Mouse (Mus musculus): ENCODE measurements around the gene 1700030K09Rik.

1700030K09Rik gene

GRCm38 (mm10) chr8:72443338-72443993 is at the start of gene 1700030K09Rik, which contains the start of gene Calr3:
1700030K09Rik (plus strand) TSS chr8:72443880.
Calr3 (minus strand) TSS chr8:72443870.
- DNase-seq (ENCODE audit: low spot score in 2 of 2), result peak; percentile 97 to 98

DNA sequence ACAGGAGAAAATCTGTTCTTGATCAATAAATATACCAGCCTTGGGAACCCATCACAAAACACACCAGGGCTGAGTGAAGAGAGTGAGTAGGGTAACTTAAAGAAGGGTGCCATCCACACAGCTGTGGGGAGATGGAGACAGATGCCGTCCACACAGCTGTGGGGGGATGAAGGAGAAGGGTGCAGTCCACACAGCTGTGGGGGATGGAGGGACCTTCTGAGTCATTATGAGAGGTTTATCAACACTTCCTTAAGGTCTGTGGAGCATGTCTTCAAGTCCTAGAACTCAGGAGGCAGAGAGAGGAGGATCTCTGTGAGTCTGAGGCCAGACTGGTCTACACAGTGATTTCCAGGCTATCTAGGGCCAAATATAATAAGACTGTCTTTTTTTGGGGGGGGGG is 42.3 kb upstream of the 1700030K09Rik start:
- DNase-seq (ENCODE audit: low spot score in 2 of 2), result no peak

DNA sequence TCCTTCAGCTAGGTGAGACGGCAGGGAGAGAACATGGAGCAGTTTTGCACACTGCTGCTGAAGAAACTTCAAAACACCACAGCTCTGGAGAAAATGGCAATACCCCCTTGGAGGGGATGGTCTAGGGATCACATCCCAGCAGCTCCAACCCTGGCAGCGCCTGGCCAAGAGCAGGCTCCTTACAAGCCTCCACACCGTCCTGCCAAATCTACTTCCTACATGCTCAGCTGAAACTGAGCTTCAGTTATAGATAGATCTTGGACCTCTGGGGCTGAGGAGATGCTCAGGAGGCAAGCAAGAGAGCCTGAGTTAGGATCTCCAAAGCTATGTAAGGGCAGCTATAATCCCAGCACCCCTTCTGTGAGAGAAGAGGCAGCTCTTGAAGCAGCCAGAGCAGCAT is 40.7 kb upstream of the 1700030K09Rik start:
- DNase-seq (ENCODE audit: low spot score in 2 of 2), result no peak

- no peak for DNase-seq (ENCODE audit: low spot score in 2 of 2)
Measured at GRCm38 (mm10) chr8:72407878-72408277, 35.8 kb upstream of the 1700030K09Rik start.

- no peak for DNase-seq (ENCODE audit: low spot score in 2 of 2)
Measured at GRCm38 (mm10) chr8:72409443-72409842, 34.2 kb upstream of the 1700030K09Rik start.

- DNase-seq (ENCODE audit: low spot score in 2 of 2), result no peak
Measured at GRCm38 (mm10) chr8:72413839-72414238, 29.8 kb upstream of the 1700030K09Rik start.

DNA sequence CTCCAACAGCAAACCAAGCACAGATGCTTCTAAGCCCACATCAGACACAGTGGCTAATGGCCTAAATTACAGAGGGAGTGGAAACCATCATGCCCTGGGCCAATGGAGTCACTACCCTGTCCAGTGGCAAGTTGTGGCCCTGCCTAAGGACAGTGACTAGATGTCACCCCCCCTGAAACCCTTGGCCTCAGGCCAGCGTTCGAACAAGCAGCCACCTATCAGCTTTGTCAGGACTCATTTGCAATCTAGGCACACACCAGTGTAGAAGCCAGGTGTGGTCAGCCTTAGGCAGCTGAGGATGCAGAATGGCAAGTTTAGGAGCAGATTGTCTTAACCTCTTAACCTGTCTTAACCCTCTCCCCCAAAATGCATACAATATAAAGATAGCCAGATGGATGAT is 28.4 kb upstream of the 1700030K09Rik start:
- no peak for DNase-seq (ENCODE audit: low spot score in 2 of 2)

DNA sequence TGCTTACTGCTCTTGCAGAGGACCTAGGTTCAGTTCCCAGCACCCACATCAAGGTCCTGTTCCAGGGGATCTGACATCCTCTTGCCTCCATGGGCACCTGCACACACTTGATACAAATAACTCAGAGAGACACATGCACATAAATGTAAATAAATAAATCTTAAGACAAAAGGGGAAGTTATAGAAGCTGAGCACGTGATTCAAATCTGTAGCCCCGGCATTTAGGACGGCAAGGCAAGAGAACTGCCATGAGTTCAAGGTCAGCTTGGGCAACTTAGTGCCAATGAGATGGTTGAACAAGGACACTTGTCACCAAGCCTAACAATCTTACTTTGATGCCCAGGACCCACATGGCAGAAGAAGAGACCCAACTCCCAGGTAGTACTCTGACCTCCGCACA is 25.6 kb upstream of the 1700030K09Rik start:
- DNase-seq (ENCODE audit: low spot score in 2 of 2), result no peak

GRCm38 (mm10) chr8:72420571-72421361 is 22.9 kb upstream of the 1700030K09Rik start:
- DNase-seq (ENCODE audit: low spot score in 2 of 2), result peak in 1 of 2 experiments; percentile 25

DNA sequence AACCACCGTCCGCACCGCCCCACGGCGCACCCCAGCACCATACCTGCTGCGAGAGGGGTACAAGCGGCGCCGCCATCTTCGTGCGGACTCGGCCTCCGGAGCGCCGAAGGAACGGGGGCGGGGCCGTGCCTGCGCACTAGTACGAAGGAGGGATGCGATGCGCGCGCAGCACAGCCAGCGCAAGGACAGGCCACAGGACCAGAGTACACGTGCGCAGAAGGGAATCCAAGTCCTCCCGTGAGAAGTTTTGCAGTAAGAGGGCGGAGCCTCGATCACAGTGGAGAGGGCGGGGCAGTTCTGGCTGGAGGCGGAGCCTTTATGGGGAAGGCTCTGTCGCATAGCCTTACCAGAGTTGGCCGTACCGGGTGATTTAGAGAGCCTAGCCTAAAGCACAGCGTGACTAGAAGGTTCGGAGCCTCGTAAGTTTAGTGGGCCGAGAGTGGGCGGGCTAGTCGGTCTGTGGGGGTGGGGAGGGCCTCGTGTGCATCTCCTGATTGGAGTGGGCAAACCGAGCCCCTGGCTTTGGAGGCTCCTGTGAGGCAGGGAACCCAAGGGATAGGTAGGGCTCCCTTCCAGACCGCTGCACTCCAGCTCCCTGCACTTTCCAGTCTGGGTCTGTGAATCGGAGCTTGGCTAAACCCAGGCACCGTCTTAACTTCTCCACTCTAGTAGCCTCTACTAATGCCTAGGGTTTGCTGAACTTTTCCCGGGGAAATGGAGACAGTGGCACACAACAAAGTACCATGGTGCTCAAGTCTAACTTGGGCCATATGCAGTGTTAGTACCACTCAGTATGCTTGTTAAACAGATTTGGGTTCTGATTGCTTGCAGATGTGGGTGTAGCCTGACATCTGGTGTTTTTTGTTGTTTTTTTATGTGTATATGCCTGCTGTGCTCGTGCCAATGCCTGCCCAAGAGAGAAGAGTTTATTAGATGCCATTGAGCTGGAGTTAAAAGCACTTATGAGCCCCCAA is 22.0 kb upstream of the 1700030K09Rik start, which contains the start of gene Eps15l1:
Gene Eps15l1, minus strand, starts transcription at position 99 of the 974 bp plus-strand sequence.
- peak; percentile 98 to 99 for DNase-seq (ENCODE audit: low spot score in 2 of 2)

GRCm38 (mm10) chr8:72422926-72423325 is 20.8 kb upstream of the 1700030K09Rik start:
- DNase-seq (ENCODE audit: low spot score in 2 of 2), result no peak

- DNase-seq (ENCODE audit: low spot score in 2 of 2), result no peak
Measured at GRCm38 (mm10) chr8:72429676-72430075, 14.0 kb upstream of the 1700030K09Rik start.

GRCm38 (mm10) chr8:72434952-72435351 is 8.7 kb upstream of the 1700030K09Rik start:
- DNase-seq (ENCODE audit: low spot score in 2 of 2), result peak; percentile 52 to 70

- no peak for DNase-seq (ENCODE audit: low spot score in 2 of 2)
Measured at GRCm38 (mm10) chr8:72438248-72439015, 5.2 kb upstream of the 1700030K09Rik start.

GRCm38 (mm10) chr8:72443994-72444350 is 292 bp downstream of the 1700030K09Rik start:
- DNase-seq (ENCODE audit: low spot score in 2 of 2), result no peak

- no peak for DNase-seq (ENCODE audit: low spot score in 2 of 2)
Measured at GRCm38 (mm10) chr8:72445071-72445470, 1.4 kb downstream of the 1700030K09Rik start.

DNA sequence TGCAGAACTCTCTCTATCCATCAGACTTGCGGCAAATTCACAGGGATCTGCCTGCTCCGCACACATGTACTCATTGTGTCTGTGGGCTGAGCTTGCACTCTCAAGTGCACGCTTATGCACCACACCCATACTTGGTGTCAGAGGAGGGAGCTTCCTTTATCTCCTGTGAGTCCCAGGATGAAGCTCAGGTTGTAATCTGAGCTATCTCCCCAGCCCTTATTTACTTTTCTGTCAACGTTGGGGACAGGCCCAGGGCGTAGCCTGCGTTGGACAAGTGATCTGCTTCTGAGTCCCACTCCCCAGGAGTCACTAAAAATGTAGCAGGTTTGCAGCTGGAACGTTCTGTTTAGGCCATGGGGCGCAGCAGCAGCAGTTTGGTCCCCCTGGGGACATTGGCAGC is 7.8 kb downstream of the 1700030K09Rik start:
- no peak for DNase-seq (ENCODE audit: low spot score in 2 of 2)

DNA sequence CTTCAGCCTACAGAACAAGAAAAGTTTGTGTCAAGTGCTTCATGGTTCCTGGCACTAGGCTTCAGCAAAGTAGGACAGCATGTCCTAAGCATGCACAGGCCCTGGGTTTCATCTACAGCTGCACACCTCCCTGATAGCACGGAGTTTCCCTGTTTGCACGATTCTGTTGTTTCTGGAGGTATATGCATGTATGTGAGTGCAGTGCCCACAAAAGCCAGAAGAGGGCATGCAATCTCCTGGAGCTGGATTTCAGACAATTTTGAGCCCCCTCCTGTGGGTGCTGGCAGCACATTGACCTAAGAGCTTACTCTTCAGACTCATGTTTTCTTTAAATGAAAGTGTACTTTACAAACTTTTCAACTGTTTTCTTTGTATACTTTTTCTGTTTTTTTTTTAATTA is 10.2 kb downstream of the 1700030K09Rik start:
- no peak for DNase-seq (ENCODE audit: low spot score in 2 of 2)

- DNase-seq (ENCODE audit: low spot score in 2 of 2), result no peak
Measured at GRCm38 (mm10) chr8:72455317-72455716, 11.6 kb downstream of the 1700030K09Rik start.

DNA sequence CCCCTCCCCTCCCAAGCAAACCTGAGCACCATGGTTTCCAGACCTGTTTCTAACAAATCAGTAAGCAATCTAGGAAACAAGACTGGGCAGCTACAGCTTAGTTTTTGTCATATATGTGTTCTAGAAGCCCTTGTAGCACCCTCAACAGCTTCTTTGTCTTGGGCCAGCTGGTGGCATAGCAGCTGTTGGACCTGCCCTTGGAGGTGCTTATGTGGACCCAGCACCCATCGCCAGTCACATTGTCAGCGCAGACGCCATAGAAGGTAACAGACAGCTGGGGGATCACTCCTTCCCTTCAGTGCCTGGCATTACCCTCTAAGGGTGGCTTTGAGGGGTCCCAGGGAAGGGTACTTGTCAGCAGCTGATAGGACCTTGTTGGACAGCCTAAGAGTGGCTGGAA is 14.1 kb downstream of the 1700030K09Rik start:
- DNase-seq (ENCODE audit: low spot score in 2 of 2), result no peak

- DNase-seq (ENCODE audit: low spot score in 2 of 2), result no peak
Measured at GRCm38 (mm10) chr8:72458457-72458856, 14.8 kb downstream of the 1700030K09Rik start.
